Mouse (Mus musculus) brain, embryonic 14.5 days (tissue): ENCODE data around the gene Zfp462.

Experiments
- CTCF ChIP-seq: fragments of 200-500 bp; IDR thresholded peaks from 2 replicates; pipeline ENCODE4 v1.5.1; 2012; ENCODE audit warnings: inconsistent platforms, mild to moderate bottlenecking, moderate library complexity, borderline replicate concordance; ENCODE audit not compliant: insufficient read depth, insufficient read length; ENCODE audit errors: extremely low read depth
- POLR2A ChIP-seq: fragments of 200-500 bp; IDR thresholded peaks from 2 replicates; pipeline ENCODE4 v1.6.1; 2012; ENCODE audit warnings: mild to moderate bottlenecking, inconsistent platforms, borderline replicate concordance; ENCODE audit not compliant: poor library complexity, insufficient read depth, insufficient read length, severe bottlenecking; ENCODE audit errors: extremely low read depth

DNA sequence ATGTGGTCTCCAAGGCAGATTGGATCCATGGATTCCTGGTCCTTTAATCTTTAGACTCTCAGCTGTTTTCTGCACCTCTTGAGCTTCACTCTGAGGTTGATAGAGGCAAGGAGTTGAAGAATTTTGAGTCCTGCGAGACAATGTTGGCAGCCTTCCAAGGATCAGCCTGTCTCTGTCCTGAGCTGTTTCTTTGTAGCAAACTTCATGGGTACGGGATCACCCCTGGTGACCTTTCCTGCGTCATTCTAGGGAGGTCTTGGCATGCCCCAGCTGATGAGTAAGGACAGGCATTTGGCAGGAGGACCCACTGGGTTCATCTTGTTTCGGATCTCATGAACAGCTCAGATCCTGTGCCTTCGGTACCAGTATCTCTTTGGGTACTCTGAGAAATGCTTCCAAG is 22.9 kb downstream of the Zfp462 start:
- TF ChIP-seq POLR2A (no peak), CTCF (no peak)
